Mouse (Mus musculus): ENCODE measurements at regions not wholly inside any gene's neighbourhood (a gene's known extent, or its start where the extent isn't known, plus 50 kb on each side); places are given as distances from the start of the nearest gene placed in this dataset.

- TF ChIP-seq CTCF (IDR thresholded peaks at IDR 0.05) (no peak), EP300 (IDR thresholded peaks at IDR 0.05; ENCODE audit: insufficient read depth, low read depth, low read length) (no peak)
Observed at GRCm38 (mm10) chr6:14358280-14358679, 396.8 kb downstream of the Ppp1r3a start.

All from heart, adult 2 months (tissue).